Mouse (Mus musculus) liver, adult 2 months (tissue): Measurements from ENCODE around the gene Folr1.

Experiments used
- CTCF ChIP-seq: fragments of 200-500 bp; IDR thresholded peaks from 2 replicates; pipeline ENCODE4 v1.5.1; 2011; ENCODE audit warnings: low read depth, low read length, control low read depth
- POLR2A ChIP-seq: fragments of 200-500 bp; IDR thresholded peaks from 2 replicates; pipeline ENCODE4 v1.6.1; 2011; ENCODE audit warnings: low read length, control low read depth; ENCODE audit not compliant: insufficient read depth; ENCODE audit errors: extremely low read depth

- TF ChIP-seq CTCF (no peak), POLR2A (no peak)
These were observed 3.1 kb downstream of the Folr1 start for GRCm38 (mm10) chr7:101867482-101867881.
